Mouse (Mus musculus) neural tube, embryonic 12.5 days (tissue): ENCODE data around the gene Gng12. TPM values are rescaled to one million over a fixed set of nuclear protein-coding genes. Genes with fewer than 3 reads are reported as not detected.
"Not testable (repeated sequence)": the region's sequence is repeated elsewhere in the genome, so short reads cannot be mapped to it uniquely, and the experiment has no call there.

Experiments used
- ATAC-seq: fragments of 200-750 bp; cut with Nextera tagmentation; 2 replicates; pipeline ENCODE4 v1.8.0; 2017; ENCODE audit warnings: low read depth, mild to moderate bottlenecking, moderate TSS enrichment, moderate library complexity; ENCODE audit not compliant: low FRiP score
- H3K27ac ChIP-seq: fragments of 300-500 bp; sonication (generic); 2 replicates; pipeline ENCODE4 v1.5.1; 2016
- H3K27me3 ChIP-seq: fragments of 300-500 bp; sonication (generic); replicated peaks from 2 replicates; pipeline ENCODE4 v1.6.1; 2016; ENCODE audit warnings: mild to moderate bottlenecking
- H3K36me3 ChIP-seq: fragments of 300-500 bp; sonication (generic); 2 replicates; pipeline ENCODE4 v1.6.1; 2016; ENCODE audit warnings: mild to moderate bottlenecking
- H3K4me1 ChIP-seq: fragments of 300-500 bp; sonication (generic); 2 replicates; pipeline ENCODE4 v1.6.1; 2016
- H3K4me2 ChIP-seq: fragments of 300-500 bp; sonication (generic); replicated peaks from 2 replicates; pipeline ENCODE4 v1.6.1; 2016; ENCODE audit warnings: mild to moderate bottlenecking
- H3K4me3 ChIP-seq: fragments of 300-500 bp; sonication (generic); 2 replicates; pipeline ENCODE4 v1.5.1; 2016
- H3K9ac ChIP-seq: fragments of 300-500 bp; sonication (generic); 2 replicates; pipeline ENCODE4 v1.6.1; 2016; ENCODE audit warnings: mild to moderate bottlenecking
- H3K9me3 ChIP-seq: fragments of 300-500 bp; sonication (generic); 2 replicates; pipeline ENCODE4 v1.6.1; 2016; ENCODE audit warnings: mild to moderate bottlenecking
- WGBS: fragments of 180-500 bp; shearing (Covaris S2); methylation state at CpG from one replicate; pipeline ENCODE4 v1.1.7; 2016; 5-methylcytosine and 5-hydroxymethylcytosine counted together
- polyA plus RNA-seq: library from polyadenylated mRNA; unstranded; fragments of >200 nt; fragmentation: Nextera tagmentation; extraction: Ambion mirVana; gene quantifications from 2 replicates; pipeline ENCODE4 v1.2.1, GENCODE M21; 2016

Gng12 gene
- polyA plus RNA-seq: 38.0 and 41.8 TPM in 2 replicates

DNA sequence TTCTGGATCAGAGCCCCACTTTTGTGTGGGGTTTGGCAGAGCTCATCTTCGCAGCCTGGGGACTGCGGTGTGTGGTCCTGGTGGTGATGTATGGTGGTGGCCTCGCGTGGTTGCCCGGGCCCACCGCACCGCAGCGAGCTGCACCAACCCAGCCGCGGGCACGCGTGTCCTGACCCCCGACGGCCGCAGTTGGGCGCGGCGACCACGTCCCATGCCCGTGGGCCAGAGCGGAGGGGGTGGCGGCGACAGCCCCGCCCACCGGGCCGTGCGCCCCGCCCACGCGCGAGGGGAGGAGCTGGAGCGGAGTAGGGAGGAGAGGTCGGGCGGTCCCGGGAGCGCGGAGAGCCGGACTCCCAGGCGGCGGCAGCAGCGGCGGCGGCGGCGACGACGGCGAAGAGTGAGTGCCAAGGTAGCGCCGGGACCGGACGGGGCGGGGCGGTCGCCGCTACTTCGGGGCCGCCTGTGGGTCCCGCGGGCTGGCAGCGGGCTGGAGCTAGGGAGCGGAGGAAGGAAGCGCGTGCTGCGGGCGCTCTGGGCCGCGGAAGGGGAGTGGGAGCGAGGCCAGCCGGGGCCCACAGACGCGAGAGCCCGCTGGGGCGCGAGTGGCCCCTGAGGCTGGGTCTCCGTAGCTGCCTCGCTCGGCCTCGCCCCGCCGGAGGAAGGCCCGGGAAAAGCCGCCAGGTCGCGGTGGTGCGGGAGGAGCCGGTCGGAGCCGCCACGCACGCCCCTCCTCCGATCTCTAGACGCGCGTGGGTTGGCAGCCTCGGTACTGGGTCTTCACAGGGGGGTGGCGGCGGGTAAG, at the start of gene Gng12:
Gene Gng12, plus strand, starts transcription at position 279 of the 802 bp plus-strand sequence.
- peak within 1 kb of the TSS; percentile 76 for H3K9ac ChIP-seq
- peaks cover 16% of the 10 kb centered on the region for H3K4me1 ChIP-seq
- H3K36me3 ChIP-seq: no peaks in the 10 kb centered on the region
- ATAC-seq: peak; percentile 93
- no peak within 1 kb of the TSS for H3K27ac ChIP-seq
- H3K27me3 ChIP-seq: peaks cover 2% of the 10 kb centered on the region; the same call in 1 of the 2 replicates
- H3K4me2 ChIP-seq: peak within 1 kb of the TSS; percentile 79
- WGBS: under 1% methylated on average over 92 of the region's 98 CpGs
- peak within 1 kb of the TSS; percentile 68 for H3K4me3 ChIP-seq
- no peaks in the 10 kb centered on the region for H3K9me3 ChIP-seq

DNA sequence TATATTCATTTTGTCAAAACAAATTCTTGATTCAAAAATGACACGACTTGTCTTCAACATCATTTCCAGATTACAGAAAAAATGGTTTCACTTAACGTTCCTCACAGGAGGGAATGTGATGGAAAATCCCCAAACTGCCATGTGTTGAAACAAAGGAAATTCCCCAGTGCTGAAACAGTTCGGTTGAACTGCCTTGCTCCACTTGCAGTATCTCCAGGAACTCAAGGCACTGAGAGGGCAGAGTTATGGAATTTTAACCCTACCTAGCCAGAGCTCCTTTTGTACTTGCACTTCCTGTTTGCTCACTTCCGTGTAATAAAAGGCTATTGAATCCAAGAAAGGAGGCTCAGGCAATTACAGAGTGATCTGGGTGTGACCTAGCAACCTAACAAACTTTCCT, 47.3 kb upstream of the Gng12 start:
- H3K9me3 ChIP-seq: no peaks in the 10 kb centered on the region
- no peaks in the 10 kb centered on the region for H3K36me3 ChIP-seq
- WGBS: 53% methylated on average over 4 of the region's 4 CpGs
- no peak overlapping the region for H3K27ac ChIP-seq
- no peaks in the 10 kb centered on the region for H3K27me3 ChIP-seq
- H3K4me1 ChIP-seq: no peaks in the 10 kb centered on the region
- no peak for ATAC-seq
- H3K4me2 ChIP-seq: no peak overlapping the region
- H3K9ac ChIP-seq: no peak overlapping the region
- no peak overlapping the region for H3K4me3 ChIP-seq

DNA sequence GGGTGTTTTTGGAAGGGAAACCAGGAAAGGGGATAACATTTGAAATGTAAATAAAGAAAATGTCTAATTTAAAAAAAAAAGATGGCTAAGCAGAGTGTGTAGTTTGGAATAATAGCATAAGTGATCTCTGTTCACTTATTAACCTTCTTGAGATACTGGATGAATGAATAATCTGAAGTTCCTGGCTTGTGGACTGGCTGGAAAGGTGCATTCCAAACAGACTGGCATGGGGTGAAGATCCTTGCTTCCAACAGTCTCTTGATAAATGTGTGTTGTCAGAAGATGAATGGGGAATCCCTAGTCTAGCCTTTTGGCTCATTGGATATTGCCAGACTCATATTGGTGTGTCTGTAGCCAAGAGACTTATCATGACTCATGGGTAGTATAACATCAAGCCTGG, 40.0 kb upstream of the Gng12 start:
- no peak for ATAC-seq
- Histone ChIP-seq H3K9ac (no peak overlapping the region), H3K4me1 (no peaks in the 10 kb centered on the region), H3K27me3 (no peaks in the 10 kb centered on the region), H3K36me3 (no peaks in the 10 kb centered on the region), H3K27ac (no peak overlapping the region), H3K9me3 (no peaks in the 10 kb centered on the region), H3K4me2 (no peak overlapping the region), H3K4me3 (no peak overlapping the region)

- H3K27me3 ChIP-seq: no peaks in the 10 kb centered on the region
- H3K4me2 ChIP-seq: no peak overlapping the region
- no peak overlapping the region for H3K4me3 ChIP-seq
- H3K36me3 ChIP-seq: no peaks in the 10 kb centered on the region
- H3K4me1 ChIP-seq: no peaks in the 10 kb centered on the region
- H3K9me3 ChIP-seq: no peaks in the 10 kb centered on the region
- no peak overlapping the region for H3K9ac ChIP-seq
- 95% methylated on average over 1 of the region's 1 CpGs for WGBS
- no peak for ATAC-seq
- no peak overlapping the region for H3K27ac ChIP-seq
Observed at GRCm38 (mm10) chr6:66858356-66858755, 37.8 kb upstream of the Gng12 start.

GRCm38 (mm10) chr6:66859391-66859790, 36.8 kb upstream of the Gng12 start:
- Histone ChIP-seq H3K36me3 (no peaks in the 10 kb centered on the region), H3K4me2 (no peak overlapping the region), H3K27ac (no peak overlapping the region), H3K27me3 (no peaks in the 10 kb centered on the region), H3K4me3 (no peak overlapping the region), H3K9ac (no peak overlapping the region), H3K4me1 (no peaks in the 10 kb centered on the region), H3K9me3 (no peaks in the 10 kb centered on the region)
- ATAC-seq: no peak

DNA sequence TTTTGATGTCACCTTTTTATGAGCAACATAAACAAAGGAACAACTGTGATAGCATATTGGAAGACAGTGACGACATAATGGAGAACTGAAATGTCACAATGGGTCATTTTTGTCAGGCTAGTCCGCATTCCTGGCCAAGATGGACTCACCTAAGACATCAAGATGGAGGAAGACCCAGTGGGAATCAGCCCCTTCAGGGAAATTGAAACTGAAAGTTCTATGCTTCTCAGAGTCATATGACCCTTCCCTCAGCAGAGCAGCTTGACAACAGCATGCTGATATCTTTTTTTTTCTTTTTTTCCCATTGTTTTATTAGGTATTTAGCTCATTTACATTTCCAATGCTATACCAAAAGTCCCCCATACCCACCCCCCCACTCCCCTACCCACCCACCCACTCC, 31.7 kb upstream of the Gng12 start:
- 77% methylated on average over 2 of the region's 2 CpGs for WGBS
- Histone ChIP-seq H3K27ac (no peak overlapping the region), H3K4me3 (no peak overlapping the region), H3K4me1 (no peaks in the 10 kb centered on the region), H3K27me3 (no peaks in the 10 kb centered on the region), H3K9ac (no peak overlapping the region), H3K9me3 (no peaks in the 10 kb centered on the region), H3K4me2 (no peak overlapping the region), H3K36me3 (no peaks in the 10 kb centered on the region)
- ATAC-seq: no peak

- Histone ChIP-seq H3K4me2 (no peak overlapping the region), H3K27me3 (no peaks in the 10 kb centered on the region), H3K9ac (no peak overlapping the region), H3K9me3 (no peaks in the 10 kb centered on the region), H3K4me1 (no peaks in the 10 kb centered on the region), H3K27ac (no peak overlapping the region), H3K36me3 (no peaks in the 10 kb centered on the region), H3K4me3 (no peak overlapping the region)
- no peak for ATAC-seq
- 94% methylated on average over 1 of the region's 1 CpGs for WGBS
Observed at GRCm38 (mm10) chr6:66866295-66866694, 29.9 kb upstream of the Gng12 start.

GRCm38 (mm10) chr6:66877048-66877447, 19.1 kb upstream of the Gng12 start:
- H3K27me3 ChIP-seq, H3K9me3 ChIP-seq, H3K36me3 ChIP-seq, ATAC-seq, H3K27ac ChIP-seq, H3K4me2 ChIP-seq, H3K9ac ChIP-seq, H3K4me1 ChIP-seq, H3K4me3 ChIP-seq: not testable (repeated sequence)
- 94% methylated on average over 13 of the region's 13 CpGs for WGBS

DNA sequence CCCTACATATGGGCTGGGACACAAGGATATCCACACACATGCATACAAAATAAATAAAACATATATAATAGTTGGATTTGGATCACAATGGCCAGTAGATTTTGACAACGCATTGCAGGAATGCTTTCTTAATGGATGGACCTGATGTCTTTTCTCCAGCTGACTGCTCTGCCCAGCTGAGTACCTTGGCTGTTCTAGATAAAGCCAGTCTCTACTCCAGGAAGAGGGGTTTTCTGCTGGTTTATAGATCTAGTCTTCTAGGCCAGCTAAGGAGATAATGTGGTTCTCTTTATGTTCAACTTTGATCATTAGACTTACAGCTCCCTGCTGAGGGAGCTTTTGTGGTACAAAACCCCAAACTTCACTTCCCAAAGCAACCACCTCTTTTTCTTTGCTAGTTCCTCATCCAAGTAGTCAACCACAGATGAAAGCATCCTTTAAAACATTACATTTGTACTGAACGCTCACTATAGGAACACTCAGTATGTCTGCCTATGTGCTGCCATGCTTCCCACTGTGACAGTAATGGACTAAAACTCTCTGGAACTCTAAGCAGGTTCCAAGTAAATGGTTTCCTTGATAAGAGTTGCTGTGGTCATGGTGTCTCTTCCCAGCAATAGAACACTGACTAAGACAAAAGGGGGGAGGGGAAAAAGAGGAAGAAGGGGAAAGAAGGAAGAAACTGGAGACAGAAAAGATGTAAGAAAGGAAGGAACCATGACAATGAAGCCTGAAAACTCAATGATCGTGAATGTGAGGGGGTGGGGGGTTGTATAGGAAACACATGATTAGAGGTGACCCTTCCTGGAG, 5.6 kb upstream of the Gng12 start:
- WGBS: 93% methylated on average over 3 of the region's 3 CpGs
- Histone ChIP-seq H3K36me3 (no peaks in the 10 kb centered on the region), H3K27ac (no peak overlapping the region), H3K9me3 (no peaks in the 10 kb centered on the region; the same call in 1 of the 2 replicates), H3K9ac (no peak overlapping the region), H3K4me2 (no peak overlapping the region), H3K4me1 (no peaks in the 10 kb centered on the region), H3K27me3 (no peaks in the 10 kb centered on the region), H3K4me3 (no peak overlapping the region)
- ATAC-seq: no peak

- 87% methylated on average over 5 of the region's 5 CpGs for WGBS
- ATAC-seq: no peak
- no peaks in the 10 kb centered on the region for H3K9me3 ChIP-seq
- peaks cover 2% of the 10 kb centered on the region; the same call in 1 of the 2 replicates for H3K27me3 ChIP-seq
- no peak overlapping the region for H3K4me3 ChIP-seq
- H3K36me3 ChIP-seq: no peaks in the 10 kb centered on the region
- no peak overlapping the region for H3K27ac ChIP-seq
- H3K4me1 ChIP-seq: peaks cover 16% of the 10 kb centered on the region
- no peak overlapping the region for H3K4me2 ChIP-seq
- no peak overlapping the region for H3K9ac ChIP-seq
Observed at GRCm38 (mm10) chr6:66893950-66894349, 2.2 kb upstream of the Gng12 start.

GRCm38 (mm10) chr6:66894999-66895398, 1.2 kb upstream of the Gng12 start:
- H3K4me3 ChIP-seq: no peak overlapping the region
- H3K4me2 ChIP-seq: no peak overlapping the region
- peaks cover 16% of the 10 kb centered on the region for H3K4me1 ChIP-seq
- H3K9me3 ChIP-seq: no peaks in the 10 kb centered on the region
- ATAC-seq: no peak
- H3K27ac ChIP-seq: no peak overlapping the region
- peaks cover 2% of the 10 kb centered on the region; the same call in 1 of the 2 replicates for H3K27me3 ChIP-seq
- H3K36me3 ChIP-seq: no peaks in the 10 kb centered on the region
- 66% methylated on average over 1 of the region's 1 CpGs for WGBS
- H3K9ac ChIP-seq: no peak overlapping the region

DNA sequence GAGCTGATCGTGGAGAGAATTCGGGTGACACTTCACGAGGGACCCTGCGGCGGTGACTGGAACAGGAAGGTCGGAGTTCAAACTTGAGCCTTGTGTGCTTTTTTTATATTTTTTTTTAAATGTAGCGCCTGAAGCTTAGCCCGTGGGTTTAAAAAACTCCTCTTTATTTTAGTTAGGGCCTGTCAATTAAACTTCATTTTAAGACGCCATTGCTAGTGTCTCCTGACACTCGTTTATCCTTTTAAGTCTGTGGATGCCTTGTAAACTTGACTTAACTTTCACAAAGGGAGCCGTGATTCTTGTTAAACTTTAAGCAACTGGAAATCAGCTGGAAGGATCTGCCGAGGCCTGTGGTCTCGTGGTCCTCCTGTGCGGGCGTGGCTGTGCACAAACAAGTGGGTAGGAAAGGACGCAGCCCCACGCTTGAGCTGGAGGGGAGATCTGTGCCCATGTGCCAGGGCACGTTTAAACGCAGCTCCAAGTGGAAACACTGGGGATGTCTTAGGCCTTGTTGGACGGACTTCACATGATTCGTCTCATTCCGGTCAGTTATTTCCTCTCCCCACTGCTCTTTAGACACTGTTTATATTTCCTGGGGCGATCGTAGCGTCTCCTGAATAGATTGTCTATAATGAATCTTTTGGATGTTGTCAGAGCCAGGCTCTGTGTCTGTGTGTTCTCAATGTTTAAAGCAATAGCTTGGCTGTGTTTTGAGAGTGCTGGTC, 886 bp downstream of the Gng12 start:
- 1% methylated on average over 25 of the region's 25 CpGs for WGBS
- peak; percentile 22 for ATAC-seq
- H3K4me3 ChIP-seq: peak overlapping the region; percentile 68
- peaks cover 2% of the 10 kb centered on the region; the same call in 1 of the 2 replicates for H3K27me3 ChIP-seq
- peak overlapping the region; percentile 76 for H3K9ac ChIP-seq
- no peaks in the 10 kb centered on the region for H3K9me3 ChIP-seq
- H3K27ac ChIP-seq: no peak overlapping the region
- peak overlapping the region; percentile 79 for H3K4me2 ChIP-seq
- H3K36me3 ChIP-seq: no peaks in the 10 kb centered on the region
- H3K4me1 ChIP-seq: peaks cover 16% of the 10 kb centered on the region
